Mouse (Mus musculus) spleen, adult 2 months (tissue): Measurements from ENCODE around the gene Calhm3.

Experiments used
- CTCF ChIP-seq: fragments of 200-500 bp; IDR thresholded peaks from 2 replicates; pipeline ENCODE4 v1.5.1; 2011; ENCODE audit warnings: mild to moderate bottlenecking, inconsistent platforms; ENCODE audit not compliant: insufficient read depth, insufficient read length, insufficient replicate concordance; ENCODE audit errors: extremely low read depth
- POLR2A ChIP-seq: fragments of 200-500 bp; IDR thresholded peaks from 2 replicates; pipeline ENCODE4 v1.6.1; 2011; ENCODE audit warnings: low read depth, low read length, inconsistent platforms

- TF ChIP-seq POLR2A, result no peak
- no peak for TF ChIP-seq CTCF
Observed at GRCm38 (mm10) chr19:47184736-47185135, 27.2 kb upstream of the Calhm3 start.
